Mouse (Mus musculus) hindbrain, embryonic 11.5 days (tissue): ENCODE data around the gene Coro2a. TPM values are rescaled to one million over a fixed set of nuclear protein-coding genes. Genes with fewer than 3 reads are reported as not detected.
"Not testable (repeated sequence)": the region's sequence is repeated elsewhere in the genome, so short reads cannot be mapped to it uniquely, and the experiment has no call there.

Source experiments
- ATAC-seq: fragments of 200-750 bp; cut with Nextera tagmentation; 2 replicates; pipeline ENCODE4 v1.8.0; 2017; ENCODE audit warnings: mild to moderate bottlenecking, moderate TSS enrichment, moderate library complexity; ENCODE audit not compliant: low FRiP score
- DNase-seq: peaks from one replicate; pipeline ENCODE4 v3.0.0-alpha.2; 2015; ENCODE audit warnings: low spot score
- H3K27ac ChIP-seq: fragments of 300-500 bp; sonication (generic); 2 replicates; pipeline ENCODE4 v1.5.1; 2014; ENCODE audit warnings: mild to moderate bottlenecking, low read depth, low read length
- H3K27me3 ChIP-seq: fragments of 300-500 bp; sonication (generic); 2 replicates; pipeline ENCODE4 v1.6.1; 2014; ENCODE audit warnings: mild to moderate bottlenecking, low read length, moderate library complexity, mixed read lengths; ENCODE audit not compliant: control insufficient read depth, insufficient read depth
- H3K36me3 ChIP-seq: fragments of 300-500 bp; sonication (generic); 2 replicates; pipeline ENCODE4 v1.6.1; 2014; ENCODE audit warnings: mild to moderate bottlenecking, low read length, moderate library complexity, mixed read lengths; ENCODE audit not compliant: control insufficient read depth, insufficient read depth
- H3K4me1 ChIP-seq: fragments of 300-500 bp; sonication (generic); replicated peaks from 2 replicates; pipeline ENCODE4 v1.6.1; 2014; ENCODE audit warnings: low read length, mixed read lengths; ENCODE audit not compliant: control insufficient read depth, insufficient read depth
- H3K4me2 ChIP-seq: fragments of 300-500 bp; sonication (generic); replicated peaks from 2 replicates; pipeline ENCODE4 v1.6.1; 2014; ENCODE audit warnings: mild to moderate bottlenecking, low read depth, low read length
- H3K4me3 ChIP-seq: fragments of 300-500 bp; sonication (generic); 2 replicates; pipeline ENCODE4 v1.5.1; 2014; ENCODE audit warnings: low read depth, low read length
- H3K9ac ChIP-seq: fragments of 300-500 bp; sonication (generic); 2 replicates; pipeline ENCODE4 v1.6.1; 2014; ENCODE audit warnings: low read depth, low read length
- H3K9me3 ChIP-seq: fragments of 300-500 bp; sonication (generic); 2 replicates; pipeline ENCODE4 v1.6.1; 2016; ENCODE audit warnings: low read length; ENCODE audit not compliant: control insufficient read depth
- WGBS: fragments of 180-500 bp; shearing (Covaris S2); extraction: QIAGEN DNeasy Blood & Tissue Kit; methylation state at CpG from one replicate; pipeline ENCODE4 v1.1.7; 2014; 5-methylcytosine and 5-hydroxymethylcytosine counted together
- polyA plus RNA-seq: library from polyadenylated mRNA; unstranded; fragments of >200 nt; fragmentation: Nextera tagmentation; extraction: Ambion mirVana; gene quantifications from 2 replicates; pipeline ENCODE4 v1.2.1, GENCODE M21; 2014

The Coro2a gene
- polyA plus RNA-seq, 1 experiment from 2014 or later = 3.6 TPM

DNA sequence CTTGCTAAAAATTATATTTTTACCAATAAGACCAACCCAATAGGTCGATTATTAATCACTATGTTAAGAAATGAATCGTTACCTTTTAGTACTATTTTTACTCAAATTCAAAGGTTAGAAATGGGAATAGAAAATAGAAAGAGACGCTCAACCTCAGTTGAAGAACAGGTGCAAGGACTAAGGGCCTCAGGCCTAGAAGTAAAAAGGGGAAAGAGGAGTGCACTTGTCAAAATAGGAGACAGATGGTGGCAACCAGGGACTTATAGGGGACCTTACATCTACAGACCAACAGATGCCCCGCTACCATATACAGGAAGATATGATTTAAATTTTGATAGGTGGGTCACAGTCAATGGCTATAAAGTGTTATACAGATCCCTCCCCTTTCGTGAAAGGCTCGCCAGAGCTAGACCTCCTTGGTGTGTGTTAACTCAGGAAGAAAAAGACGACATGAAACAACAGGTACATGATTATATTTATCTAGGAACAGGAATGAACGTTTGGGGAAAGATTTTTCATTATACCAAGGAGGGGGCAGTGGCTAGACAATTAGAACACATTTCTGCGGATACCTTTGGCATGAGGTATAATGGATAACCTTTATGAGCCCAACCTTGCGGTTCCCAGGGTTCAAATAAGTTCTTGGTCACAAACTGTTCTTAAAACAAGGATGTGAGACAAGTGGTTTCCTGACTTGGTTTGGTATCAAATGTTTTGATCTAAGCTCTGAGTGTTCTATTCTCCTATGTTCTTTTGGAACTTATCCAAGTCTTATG is 26.3 kb downstream of the Coro2a start:
- not testable (repeated sequence) for H3K9me3 ChIP-seq, H3K36me3 ChIP-seq, H3K4me3 ChIP-seq, H3K27me3 ChIP-seq, H3K9ac ChIP-seq, H3K27ac ChIP-seq, ATAC-seq, H3K4me2 ChIP-seq, DNase-seq, H3K4me1 ChIP-seq
- 79% methylated on average over 6 of the region's 10 CpGs for WGBS

DNA sequence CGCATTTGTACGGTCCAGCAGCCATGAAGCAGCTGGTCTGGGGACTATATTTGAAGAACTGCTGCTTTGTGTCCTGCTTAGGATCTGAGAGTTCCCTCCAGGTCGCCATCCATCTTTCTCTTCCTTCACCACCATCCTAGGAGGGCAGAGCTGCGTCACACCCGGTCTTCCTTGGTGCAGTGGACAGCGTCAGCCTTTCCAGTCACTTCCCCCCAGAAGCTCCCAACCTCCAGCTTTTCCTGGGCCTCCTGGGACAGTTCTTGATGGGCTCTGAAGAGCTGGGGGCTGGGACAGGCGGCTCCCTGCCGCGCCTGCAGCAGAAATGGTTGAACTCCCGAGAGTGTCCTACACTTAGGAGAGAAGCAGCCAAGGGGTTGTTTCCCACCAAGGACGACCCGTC is 27.2 kb downstream of the Coro2a start:
- no peak for ATAC-seq
- 77% methylated on average over 10 of the region's 12 CpGs for WGBS
- no peaks in the 10 kb centered on the region for H3K9me3 ChIP-seq
- no peak overlapping the region for H3K27ac ChIP-seq
- H3K9ac ChIP-seq = no peak overlapping the region
- no peaks in the 10 kb centered on the region for H3K4me1 ChIP-seq
- H3K4me3 ChIP-seq = no peak overlapping the region
- no peak for DNase-seq
- no peak overlapping the region for H3K4me2 ChIP-seq
- no peaks in the 10 kb centered on the region for H3K36me3 ChIP-seq
- H3K27me3 ChIP-seq = no peaks in the 10 kb centered on the region

GRCm38 (mm10) chr4:46574024-46574753 is 27.8 kb downstream of the Coro2a start:
- DNase-seq = no peak
- H3K4me2 ChIP-seq = no peak overlapping the region
- no peak overlapping the region for H3K4me3 ChIP-seq
- no peaks in the 10 kb centered on the region for H3K4me1 ChIP-seq
- no peaks in the 10 kb centered on the region for H3K9me3 ChIP-seq
- H3K27me3 ChIP-seq = no peaks in the 10 kb centered on the region
- ATAC-seq = no peak
- no peak overlapping the region for H3K27ac ChIP-seq
- H3K36me3 ChIP-seq = no peaks in the 10 kb centered on the region
- WGBS = 64% methylated on average over 9 of the region's 9 CpGs
- H3K9ac ChIP-seq = no peak overlapping the region

DNA sequence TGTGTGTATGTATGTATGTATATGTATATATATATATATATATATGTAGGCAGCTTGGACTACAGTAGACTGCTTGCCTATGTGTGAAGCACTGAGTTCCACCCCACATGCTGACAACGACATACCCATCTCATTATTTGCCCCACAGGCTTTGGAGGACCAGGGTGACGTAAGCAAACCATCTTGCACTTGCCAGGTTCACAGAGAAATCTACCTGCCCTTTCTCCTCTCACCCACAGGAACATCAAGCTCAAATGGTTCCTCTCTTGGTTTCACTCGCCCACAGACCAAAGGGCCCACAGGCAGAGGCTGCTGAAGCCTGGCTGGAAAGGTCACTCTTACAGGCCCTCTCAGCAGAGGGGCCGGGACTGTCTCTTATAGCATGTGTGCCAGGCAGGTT is 29.4 kb downstream of the Coro2a start:
- no peak for DNase-seq
- 84% methylated on average over 4 of the region's 4 CpGs for WGBS

GRCm38 (mm10) chr4:46571744-46572143 is 30.3 kb downstream of the Coro2a start:
- H3K4me3 ChIP-seq = no peak overlapping the region
- H3K27me3 ChIP-seq = no peaks in the 10 kb centered on the region
- WGBS = 88% methylated on average over 9 of the region's 9 CpGs
- H3K36me3 ChIP-seq = no peaks in the 10 kb centered on the region
- no peak overlapping the region for H3K4me2 ChIP-seq
- DNase-seq (no peak), ATAC-seq (no peak)
- no peaks in the 10 kb centered on the region for H3K9me3 ChIP-seq
- H3K9ac ChIP-seq = no peak overlapping the region
- no peak overlapping the region for H3K27ac ChIP-seq
- no peaks in the 10 kb centered on the region for H3K4me1 ChIP-seq

More for the DNA sequence above, 29.4 kb downstream of the Coro2a start:
- Histone ChIP-seq H3K27ac (no peak overlapping the region), H3K9ac (no peak overlapping the region), H3K36me3 (no peaks in the 10 kb centered on the region), H3K9me3 (no peaks in the 10 kb centered on the region), H3K4me3 (no peak overlapping the region), H3K4me2 (no peak overlapping the region), H3K4me1 (no peaks in the 10 kb centered on the region), H3K27me3 (no peaks in the 10 kb centered on the region)
- no peak for ATAC-seq

- Histone ChIP-seq H3K4me1 (no peaks in the 10 kb centered on the region), H3K27me3 (no peaks in the 10 kb centered on the region), H3K4me2 (no peak overlapping the region), H3K9me3 (no peaks in the 10 kb centered on the region), H3K4me3 (no peak overlapping the region), H3K27ac (no peak overlapping the region), H3K9ac (no peak overlapping the region), H3K36me3 (no peaks in the 10 kb centered on the region)
- ATAC-seq (no peak), DNase-seq (peak; percentile 38)
- WGBS = 44% methylated on average over 5 of the region's 5 CpGs
Observed at GRCm38 (mm10) chr4:46569671-46570070, 32.3 kb downstream of the Coro2a start.

GRCm38 (mm10) chr4:46568169-46568568 is 33.8 kb downstream of the Coro2a start:
- no peak for ATAC-seq
- no peak overlapping the region for H3K27ac ChIP-seq
- no peak overlapping the region for H3K9ac ChIP-seq
- H3K36me3 ChIP-seq = no peaks in the 10 kb centered on the region
- no peak overlapping the region for H3K4me2 ChIP-seq
- no peaks in the 10 kb centered on the region for H3K27me3 ChIP-seq
- no peak for DNase-seq
- H3K9me3 ChIP-seq = no peaks in the 10 kb centered on the region
- WGBS = 89% methylated on average over 8 of the region's 8 CpGs
- H3K4me3 ChIP-seq = no peak overlapping the region
- no peaks in the 10 kb centered on the region for H3K4me1 ChIP-seq

DNA sequence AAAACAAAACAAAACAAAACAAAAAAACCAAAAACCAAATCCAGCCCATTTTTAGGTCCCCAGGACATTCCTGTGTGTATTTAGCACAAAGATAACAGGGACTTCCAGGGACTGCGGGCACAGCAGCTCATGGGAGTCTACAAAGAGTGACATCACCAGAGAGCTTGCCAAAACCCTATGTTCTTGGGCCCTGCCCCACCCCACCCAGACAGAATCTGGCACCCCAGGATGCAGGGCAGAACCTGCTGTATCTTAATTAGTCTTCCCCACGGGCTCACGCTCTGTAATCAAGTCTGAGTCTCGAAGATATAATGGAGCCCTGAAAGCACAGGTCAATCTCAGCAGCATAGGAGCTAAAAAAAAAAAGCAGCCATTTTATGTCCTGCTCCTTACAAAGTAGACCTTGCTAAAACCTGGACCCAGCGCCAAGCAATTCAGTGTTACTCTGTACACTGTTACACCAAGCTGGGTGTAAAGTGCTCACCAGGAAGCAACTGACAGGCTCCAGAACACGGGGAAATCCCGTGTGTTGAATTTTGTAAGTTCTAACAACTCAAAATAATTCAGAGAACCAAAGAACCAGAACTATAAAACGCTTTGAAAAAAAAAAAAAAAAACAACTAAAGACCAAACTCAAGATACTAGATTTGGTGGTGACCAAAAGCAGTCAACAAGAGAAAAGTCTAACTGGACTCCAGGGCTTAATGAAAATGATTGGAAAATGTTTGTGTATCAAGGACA is 34.9 kb downstream of the Coro2a start:
- WGBS = 85% methylated on average over 8 of the region's 8 CpGs
- ATAC-seq = no peak

More for the DNA sequence above, 34.9 kb downstream of the Coro2a start:
- Histone ChIP-seq H3K9me3 (no peaks in the 10 kb centered on the region), H3K27me3 (no peaks in the 10 kb centered on the region), H3K36me3 (no peaks in the 10 kb centered on the region), H3K4me1 (no peaks in the 10 kb centered on the region), H3K27ac (no peak overlapping the region), H3K4me2 (no peak overlapping the region), H3K4me3 (no peak overlapping the region), H3K9ac (no peak overlapping the region)
- DNase-seq = no peak
